Mouse (Mus musculus) MEL (cell line): ENCODE results near the gene Rab42. TPM values are rescaled to one million over a fixed set of nuclear protein-coding genes. Genes with fewer than 3 reads are reported as not detected.
A peak's percentile ranks its signal among the peaks of the same experiment; 100 is the strongest.

ENCODE experiments used
- DNase-seq: peaks from one replicate; pipeline ENCODE4 v3.0.0; 2011; ENCODE audit warnings: low read depth, low spot score
- H3K27ac ChIP-seq: 2 replicates; pipeline ENCODE4 v1.5.1; 2012; ENCODE audit warnings: low read depth, mild to moderate bottlenecking, control low read depth, low read length, moderate library complexity; ENCODE audit not compliant: control insufficient read depth
- H3K27me3 ChIP-seq, 2 experiments: fragments of 150-350 bp in 1 of 2; sonication (generic) in 1 of 2; 2 replicates each; pipeline ENCODE4 v1.6.1; 2012; ENCODE audit warnings: low read length in 2 of 2, mild to moderate bottlenecking in 2 of 2, improper control_type of control experiment in 1 of 2, moderate library complexity in 1 of 2; ENCODE audit not compliant: insufficient read depth in 2 of 2, control insufficient read depth in 1 of 2
- H3K36me3 ChIP-seq, 2 experiments: 2 replicates each; pipeline ENCODE4 v1.6.1; 2012 to 2014; ENCODE audit warnings: low read length in 2 of 2, improper control_type of control experiment in 1 of 2, inconsistent platforms in 1 of 2, mild to moderate bottlenecking in 1 of 2; ENCODE audit not compliant: insufficient read depth in 2 of 2, control insufficient read depth in 1 of 2
- H3K4me1 ChIP-seq, 2 experiments: fragments of 150-350 bp in 1 of 2; sonication (generic) in 1 of 2; 2 replicates each; pipeline ENCODE4 v1.6.1; 2012; ENCODE audit warnings: low read length in 2 of 2, improper control_type of control experiment in 1 of 2, mild to moderate bottlenecking in 1 of 2; ENCODE audit not compliant: insufficient read depth in 2 of 2, control insufficient read depth in 1 of 2
- H3K4me3 ChIP-seq, 2 experiments: fragments of 150-350 bp in 1 of 2; sonication (generic) in 1 of 2; 2 replicates each; pipeline ENCODE4 v1.5.1; 2012; ENCODE audit warnings: low read depth in 2 of 2, low read length in 2 of 2, mild to moderate bottlenecking in 2 of 2, moderate library complexity in 2 of 2, control low read depth in 1 of 2, improper control_type of control experiment in 1 of 2; ENCODE audit not compliant: control insufficient read depth in 1 of 2, insufficient read depth in 1 of 2
- H3K79me2 ChIP-seq: 2 replicates; pipeline ENCODE4 v1.6.1; 2012; ENCODE audit warnings: mild to moderate bottlenecking, low read length, moderate library complexity; ENCODE audit not compliant: control insufficient read depth, poor library complexity, insufficient read depth
- H3K9ac ChIP-seq: 2 replicates; pipeline ENCODE4 v1.6.1; 2012; ENCODE audit warnings: low read depth, mild to moderate bottlenecking, control low read depth, low read length, moderate library complexity; ENCODE audit not compliant: control insufficient read depth, poor library complexity, severe bottlenecking
- H3K9me3 ChIP-seq: fragments of 150-350 bp; sonication (generic); replicated peaks from 2 replicates; pipeline ENCODE4 v1.6.1; 2012; ENCODE audit warnings: mild to moderate bottlenecking, low read length, improper control_type of control experiment, moderate library complexity; ENCODE audit not compliant: insufficient read depth
- BHLHE40 ChIP-seq: IDR thresholded peaks from 2 replicates; pipeline ENCODE4 v1.6.1; 2012; ENCODE audit warnings: low read depth, mild to moderate bottlenecking, inconsistent platforms, low read length, improper control_type of control experiment, borderline replicate concordance
- CHD1 ChIP-seq: IDR thresholded peaks from 2 replicates; pipeline ENCODE4 v1.6.1; 2012; ENCODE audit warnings: low read depth, mild to moderate bottlenecking, inconsistent platforms, low read length, improper control_type of control experiment
- CHD2 ChIP-seq: IDR thresholded peaks from 2 replicates; pipeline ENCODE4 v1.6.1; 2011; ENCODE audit warnings: low read length, improper control_type of control experiment
- CTCF ChIP-seq, 3 experiments: IDR thresholded peaks in 2 of 3; conservative IDR thresholded peaks in 1 of 3; 2 replicates each; pipeline ENCODE4 v1.5.1; 2011 to 2012; ENCODE audit warnings: low read length in 3 of 3, low read depth in 2 of 3, mild to moderate bottlenecking in 2 of 3, improper control_type of control experiment in 1 of 3, inconsistent platforms in 1 of 3, mixed read lengths in 1 of 3, moderate library complexity in 1 of 3; ENCODE audit not compliant: control insufficient read depth in 1 of 3, insufficient read depth in 1 of 3, poor library complexity in 1 of 3, severe bottlenecking in 1 of 3
- E2F4 ChIP-seq: IDR thresholded peaks from 2 replicates; pipeline ENCODE4 v1.6.1; 2011; ENCODE audit warnings: low read depth, low read length, improper control_type of control experiment, borderline replicate concordance
- ELF1 ChIP-seq: IDR thresholded peaks from 2 replicates; pipeline ENCODE4 v1.6.1; 2014; ENCODE audit warnings: low read depth, mild to moderate bottlenecking, inconsistent platforms, low read length, improper control_type of control experiment, moderate library complexity
- EP300 ChIP-seq, 2 experiments: IDR thresholded peaks; 2 replicates each; pipeline ENCODE4 v1.6.1; 2011; ENCODE audit warnings: improper control_type of control experiment in 2 of 2, low read length in 2 of 2, low read depth in 1 of 2, mild to moderate bottlenecking in 1 of 2
- ETS1 ChIP-seq: IDR thresholded peaks from 2 replicates; pipeline ENCODE4 v1.6.1; 2012; ENCODE audit warnings: low read depth, mild to moderate bottlenecking, inconsistent platforms, low read length, improper control_type of control experiment, moderate library complexity
- GABPA ChIP-seq: IDR thresholded peaks from 2 replicates; pipeline ENCODE4 v1.6.1; 2012; ENCODE audit warnings: low read depth, mild to moderate bottlenecking, inconsistent platforms, low read length, improper control_type of control experiment, moderate library complexity
- GATA1 ChIP-seq: IDR thresholded peaks from 2 replicates; pipeline ENCODE4 v1.6.1; 2011; ENCODE audit warnings: low read depth, low read length, improper control_type of control experiment
- HCFC1 ChIP-seq: IDR thresholded peaks from 2 replicates; pipeline ENCODE4 v1.6.1; 2012; ENCODE audit warnings: low read depth, mild to moderate bottlenecking, inconsistent platforms, low read length, improper control_type of control experiment, moderate library complexity
- JUND ChIP-seq: IDR thresholded peaks from 2 replicates; pipeline ENCODE4 v1.6.1; 2011; ENCODE audit warnings: low read depth, mild to moderate bottlenecking, improper control_type of control experiment, low read length
- KAT2A ChIP-seq: conservative IDR thresholded peaks from 2 replicates; pipeline ENCODE4 v1.6.1; 2012; ENCODE audit warnings: low read depth, low read length, improper control_type of control experiment, inconsistent platforms
- MAFK ChIP-seq: IDR thresholded peaks from 2 replicates; pipeline ENCODE4 v1.6.1; 2011; ENCODE audit warnings: low read depth, mild to moderate bottlenecking, low read length, improper control_type of control experiment, borderline replicate concordance
- MAX ChIP-seq: IDR thresholded peaks from 2 replicates; pipeline ENCODE4 v1.6.1; 2011; ENCODE audit warnings: low read length, improper control_type of control experiment
- MAZ ChIP-seq: IDR thresholded peaks from 2 replicates; pipeline ENCODE4 v1.6.1; 2012; ENCODE audit warnings: low read depth, mild to moderate bottlenecking, inconsistent platforms, low read length, improper control_type of control experiment
- MEF2A ChIP-seq: IDR thresholded peaks from 2 replicates; pipeline ENCODE4 v1.6.1; 2014; ENCODE audit warnings: low read depth, mild to moderate bottlenecking, inconsistent platforms, low read length, improper control_type of control experiment; ENCODE audit not compliant: poor library complexity, insufficient replicate concordance, severe bottlenecking; ENCODE audit errors: extremely low read depth
- MXI1 ChIP-seq: IDR thresholded peaks from 2 replicates; pipeline ENCODE4 v1.6.1; 2011; ENCODE audit warnings: mild to moderate bottlenecking, low read depth, low read length, improper control_type of control experiment
- MYB ChIP-seq: IDR thresholded peaks from 2 replicates; pipeline ENCODE4 v1.6.1; 2011; ENCODE audit warnings: mild to moderate bottlenecking, low read depth, low read length, improper control_type of control experiment
- MYC ChIP-seq: IDR thresholded peaks from 2 replicates; pipeline ENCODE4 v1.6.1; 2011; ENCODE audit warnings: low read depth, mild to moderate bottlenecking, low read length, improper control_type of control experiment, moderate library complexity
- NELFE ChIP-seq: IDR thresholded peaks from 2 replicates; pipeline ENCODE4 v1.6.1; 2011; ENCODE audit warnings: low read depth, low read length, improper control_type of control experiment
- NRF1 ChIP-seq: IDR thresholded peaks from 2 replicates; pipeline ENCODE4 v1.6.1; 2014; ENCODE audit warnings: low read depth, mild to moderate bottlenecking, inconsistent platforms, low read length, improper control_type of control experiment, moderate library complexity; ENCODE audit not compliant: poor library complexity, insufficient read depth, severe bottlenecking
- POLR2A ChIP-seq, 2 experiments: IDR thresholded peaks; 2 replicates each; pipeline ENCODE4 v1.6.1; 2011 to 2012; ENCODE audit warnings: low read length in 2 of 2, mild to moderate bottlenecking in 2 of 2, control low read depth in 1 of 2, improper control_type of control experiment in 1 of 2, low read depth in 1 of 2, moderate library complexity in 1 of 2; ENCODE audit not compliant: control insufficient read depth in 1 of 2, insufficient read depth in 1 of 2, poor library complexity in 1 of 2
- POLR2AphosphoS2 ChIP-seq: IDR thresholded peaks from 2 replicates; pipeline ENCODE4 v1.6.1; 2011; ENCODE audit warnings: low read length, improper control_type of control experiment
- POLR2AphosphoS5 ChIP-seq: IDR thresholded peaks from 2 replicates; pipeline ENCODE4 v1.6.1; 2012; ENCODE audit warnings: low read depth, borderline replicate concordance, mild to moderate bottlenecking, inconsistent platforms, low read length, moderate library complexity, mixed read lengths
- RAD21 ChIP-seq: IDR thresholded peaks from 2 replicates; pipeline ENCODE4 v1.6.1; 2011; ENCODE audit warnings: mild to moderate bottlenecking, low read depth, low read length, improper control_type of control experiment
- RCOR1 ChIP-seq: IDR thresholded peaks from 2 replicates; pipeline ENCODE4 v1.6.1; 2012; ENCODE audit warnings: low read depth, mild to moderate bottlenecking, inconsistent platforms, low read length, improper control_type of control experiment
- SIN3A ChIP-seq: IDR thresholded peaks from 2 replicates; pipeline ENCODE4 v1.6.1; 2012; ENCODE audit warnings: low read length, improper control_type of control experiment, inconsistent platforms
- TBP ChIP-seq: IDR thresholded peaks from 2 replicates; pipeline ENCODE4 v1.8.0; 2011; ENCODE audit warnings: low read depth, low read length, improper control_type of control experiment
- TCF12 ChIP-seq: IDR thresholded peaks from 2 replicates; pipeline ENCODE4 v1.6.1; 2014; ENCODE audit warnings: low read depth, mild to moderate bottlenecking, inconsistent platforms, low read length, improper control_type of control experiment, moderate library complexity
- UBTF ChIP-seq: IDR thresholded peaks from 2 replicates; pipeline ENCODE4 v1.6.1; 2012; ENCODE audit warnings: low read depth, mild to moderate bottlenecking, inconsistent platforms, low read length, improper control_type of control experiment, moderate library complexity, borderline replicate concordance; ENCODE audit not compliant: insufficient read depth
- USF1 ChIP-seq: IDR thresholded peaks from 2 replicates; pipeline ENCODE4 v1.6.1; 2014; ENCODE audit warnings: low read depth, mild to moderate bottlenecking, inconsistent platforms, low read length, improper control_type of control experiment, moderate library complexity
- USF2 ChIP-seq, 2 experiments: IDR thresholded peaks; 2 replicates each; pipeline ENCODE4 v1.6.1; 2011 to 2012; ENCODE audit warnings: improper control_type of control experiment in 2 of 2, low read length in 2 of 2, borderline replicate concordance in 1 of 2, inconsistent platforms in 1 of 2, low read depth in 1 of 2, mild to moderate bottlenecking in 1 of 2; ENCODE audit not compliant: insufficient read depth in 1 of 2
- ZC3H11A ChIP-seq: IDR thresholded peaks from 2 replicates; pipeline ENCODE4 v1.6.1; 2012; ENCODE audit warnings: low read depth, mild to moderate bottlenecking, inconsistent platforms, low read length, improper control_type of control experiment
- ZKSCAN1 ChIP-seq: IDR thresholded peaks from 2 replicates; pipeline ENCODE4 v1.6.1; 2012; ENCODE audit warnings: low read depth, mild to moderate bottlenecking, inconsistent platforms, low read length, improper control_type of control experiment, moderate library complexity
- ZMIZ1 ChIP-seq: IDR thresholded peaks from 2 replicates; pipeline ENCODE4 v1.6.1; 2012; ENCODE audit warnings: low read depth, mild to moderate bottlenecking, inconsistent platforms, low read length, improper control_type of control experiment, moderate library complexity
- ZNF384 ChIP-seq: IDR thresholded peaks from 2 replicates; pipeline ENCODE4 v1.6.1; 2012; ENCODE audit warnings: low read depth, mild to moderate bottlenecking, inconsistent platforms, low read length, improper control_type of control experiment
- polyA plus RNA-seq, 2 experiments: library from polyadenylated mRNA; stranded (reverse) in 1 of 2; unstranded in 1 of 2; fragments of >175 nt in 1 of 2; fragments of >200 nt in 1 of 2; gene quantifications; 2 replicates each; pipeline versions ENCODE4 v1.2.1 to v1.2.4; 2012; ENCODE audit warnings: low replicate concordance in 2 of 2, low read depth in 1 of 2; ENCODE audit not compliant: insufficient read length in 2 of 2, insufficient read depth in 1 of 2, missing spikeins in 1 of 2
- total RNA-seq: library from RNA; depleted of rRNA; stranded (reverse); fragments of 300-350 nt; gene quantifications from 2 replicates; pipeline ENCODE4 v1.2.3, GENCODE M21; 2012

The Rab42 gene
- total and polyA plus RNA-seq, 3 experiments: 0.40 to 0.85 TPM; not detected in 1

GRCm38 (mm10) chr4:132311209-132311608 lies 8.0 kb upstream of the Rab42 start:
- DNase-seq: peak; percentile 72
- peak overlapping the region; percentile 57 for H3K27ac ChIP-seq
- TF ChIP-seq NELFE (peak; percentile 36; the same call in 1 of the 2 replicates), GABPA (no peak), BHLHE40 (no peak), MEF2A (no peak), JUND (0 out of 2 replicates have a peak, but pooled peaks have one; percentile 49), UBTF (no peak), MYC (peak; percentile 48; the same call in 1 of the 2 replicates), CHD1 (peak; percentile 87; the same call in 1 of the 2 replicates), MAZ (no peak), TBP (no peak), HCFC1 (no peak), ZNF384 (peak; percentile 96), KAT2A (no peak), E2F4 (no peak), CHD2 (no peak), TCF12 (no peak), RAD21 (no peak), EP300 (IDR thresholded peaks at IDR 0.05; ENCODE audit: low read depth in 1 of 2, low read length in 2 of 2) (no peak), POLR2AphosphoS2 (no peak), POLR2AphosphoS5 (no peak), POLR2A (IDR thresholded peaks at IDR 0.05; ENCODE audit: control insufficient read depth in 1 of 2, insufficient read depth in 1 of 2, low read depth in 1 of 2, low read length in 2 of 2, poor library complexity in 1 of 2) (no peak; a peak in 1 of 4 replicates), MXI1 (no peak), MAFK (0 out of 2 replicates have a peak, but pooled peaks have one; percentile 15), ZMIZ1 (no peak), USF1 (peak; percentile 74), ELF1 (no peak), SIN3A (no peak), ZC3H11A (no peak), USF2 (IDR thresholded peaks at IDR 0.05; ENCODE audit: borderline replicate concordance in 1 of 2, insufficient read depth in 1 of 2, low read depth in 1 of 2, low read length in 2 of 2) (no peak), GATA1 (no peak), MYB (peak; percentile 48; the same call in 1 of the 2 replicates), MAX (no peak), CTCF (IDR thresholded peaks at IDR 0.05 in 2 of 3, conservative IDR thresholded peaks at IDR 0.05 in 1 of 3; ENCODE audit: control insufficient read depth in 1 of 3, insufficient read depth in 1 of 3, low read depth in 2 of 3, low read length in 3 of 3, poor library complexity in 1 of 3, severe bottlenecking in 1 of 3) (no peak), RCOR1 (no peak), ETS1 (no peak; the same call in 1 of the 2 replicates), ZKSCAN1 (no peak), NRF1 (no peak)

More at GRCm38 (mm10) chr4:132311209-132311608, 8.0 kb upstream of the Rab42 start:
- H3K79me2 ChIP-seq: peaks cover 18% of the 10 kb centered on the region
- peak overlapping the region; percentile 30; the same call in 1 of the 2 replicates for H3K9ac ChIP-seq
- H3K4me3 ChIP-seq: no peak overlapping the region
- H3K27me3 ChIP-seq: no peaks in the 10 kb centered on the region
- H3K4me1 ChIP-seq: 0 out of 4 replicates have a peak, but pooled peaks cover 0 to 3% of the 10 kb centered on the region in 2 experiments
- no peaks in the 10 kb centered on the region for H3K9me3 ChIP-seq
- peaks cover 10 to 12% of the 10 kb centered on the region in 2 experiments for H3K36me3 ChIP-seq
